Mouse (Mus musculus): Measurements from ENCODE around the gene Fam13c.

Fam13c gene

GRCm38 (mm10) chr10:70520143-70521131 lies 80.2 kb downstream of the Fam13c start:
- DNase-seq (ENCODE audit: low spot score), result peak; percentile 75

- DNase-seq (ENCODE audit: low spot score), result peak; percentile 29
Observed at GRCm38 (mm10) chr10:70521379-70521778, 81.1 kb downstream of the Fam13c start.

- no peak for DNase-seq (ENCODE audit: low spot score)
Observed at GRCm38 (mm10) chr10:70530185-70530823, 90.0 kb downstream of the Fam13c start.

GRCm38 (mm10) chr10:70532249-70532648 lies 92.0 kb downstream of the Fam13c start:
- DNase-seq (ENCODE audit: low spot score), result no peak

- no peak for DNase-seq (ENCODE audit: low spot score)
Observed at GRCm38 (mm10) chr10:70533301-70533781, 93.1 kb downstream of the Fam13c start.

- DNase-seq (ENCODE audit: low spot score), result no peak
Observed at GRCm38 (mm10) chr10:70533986-70534385, 93.7 kb downstream of the Fam13c start.

- DNase-seq (ENCODE audit: low spot score), result no peak
Observed at GRCm38 (mm10) chr10:70534571-70534970, 94.3 kb downstream of the Fam13c start.

GRCm38 (mm10) chr10:70535401-70535800 lies 95.1 kb downstream of the Fam13c start:
- DNase-seq (ENCODE audit: low spot score), result peak; percentile 51

GRCm38 (mm10) chr10:70537694-70538093 lies 97.4 kb downstream of the Fam13c start:
- DNase-seq (ENCODE audit: low spot score), result no peak

- no peak for DNase-seq (ENCODE audit: low spot score)
Observed at GRCm38 (mm10) chr10:70539251-70539650, 99.0 kb downstream of the Fam13c start.

- DNase-seq (ENCODE audit: low spot score), result peak; percentile 75
Observed at GRCm38 (mm10) chr10:70540456-70541195, 100.3 kb downstream of the Fam13c start.

- no peak for DNase-seq (ENCODE audit: low spot score)
Observed at GRCm38 (mm10) chr10:70542857-70543256, 102.6 kb downstream of the Fam13c start.

GRCm38 (mm10) chr10:70552531-70552930 lies 112.2 kb downstream of the Fam13c start:
- DNase-seq (ENCODE audit: low spot score), result no peak

GRCm38 (mm10) chr10:70563636-70564035 lies 123.4 kb downstream of the Fam13c start:
- peak; percentile 85 for DNase-seq (ENCODE audit: low spot score)

- peak; percentile 24 for DNase-seq (ENCODE audit: low spot score)
Observed at GRCm38 (mm10) chr10:70581556-70582211, 141.4 kb downstream of the Fam13c start.

- no peak for DNase-seq (ENCODE audit: low spot score)
Observed at GRCm38 (mm10) chr10:70584171-70584570, 143.9 kb downstream of the Fam13c start.

- DNase-seq (ENCODE audit: low spot score), result no peak
Observed at GRCm38 (mm10) chr10:70586876-70587405, 146.7 kb downstream of the Fam13c start.

GRCm38 (mm10) chr10:70594007-70594406 lies 153.7 kb downstream of the Fam13c start:
- DNase-seq (ENCODE audit: low spot score), result peak; percentile 52

GRCm38 (mm10) chr10:70598081-70598515 lies 157.8 kb downstream of the Fam13c start:
- DNase-seq (ENCODE audit: low spot score), result peak; percentile 77

GRCm38 (mm10) chr10:70598516-70599125 lies 158.3 kb downstream of the Fam13c start:
- DNase-seq (ENCODE audit: low spot score), result peak; percentile 66
